16 mouse cellular contexts compared by ENCODE assay signal in the genomic region with DNA sequence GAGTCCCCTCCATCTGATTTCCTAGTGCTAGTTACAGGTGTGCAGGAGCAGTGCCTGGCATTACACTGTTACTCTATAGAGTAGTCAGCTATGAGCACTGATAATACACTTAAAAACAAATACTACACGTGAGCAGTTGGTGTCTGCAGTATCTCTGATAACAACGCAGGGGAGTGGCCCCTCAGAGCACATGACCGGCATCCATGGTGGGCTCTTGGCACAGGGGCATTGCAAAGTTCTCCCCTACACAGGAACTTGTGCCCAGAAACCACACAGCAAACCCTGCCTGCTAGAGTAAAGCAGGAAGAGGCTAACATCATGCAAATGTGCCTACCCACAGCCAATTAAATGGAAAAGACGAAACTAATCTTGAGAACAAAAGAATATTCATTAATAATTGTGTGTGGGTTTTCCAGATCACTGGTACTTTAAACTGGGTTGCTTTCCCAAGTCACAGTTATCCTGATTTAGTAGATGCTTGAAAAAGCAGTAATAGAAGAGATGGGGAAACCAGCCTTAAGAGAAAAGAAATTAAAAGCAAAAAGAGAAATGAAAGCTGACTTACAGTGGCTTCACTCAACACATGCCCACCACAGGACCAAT.
DNase-seq lines count a peak whose midpoint lies in the region; ATAC-seq and TF ChIP-seq lines count a peak whose summit lies in the region.
"Had no signal": no experiment of that assay in that cellular context is flagged by ENCODE, and none has a peak within 500 bp of the region (broad histone marks: within the 10 kb centered on the region; RNA-seq: fewer than 3 reads in every experiment).

No protein-coding gene starts in this region.

- TF ChIP-seq EP300 in liver, embryonic 14.5 days (IDR thresholded peaks at IDR 0.05; ENCODE audit: low read depth) = peak; percentile 64

- peaks cover 6% of the 10 kb centered on the region; the same call in 1 of the 2 replicates for H3K4me1 ChIP-seq in midbrain, embryonic 11.5 days (ENCODE audit: control insufficient read depth, insufficient read depth, low read length)
- H3K4me1 ChIP-seq in midbrain, embryonic 10.5 days = peaks cover 32% of the 10 kb centered on the region
- peaks cover 34 to 68% of the 10 kb centered on the region in 2 experiments for H3K4me1 ChIP-seq in liver, embryonic 14.5 days (replicated peaks; ENCODE audit: control insufficient read depth in 2 of 2, insufficient read depth in 2 of 2, low read length in 1 of 2)
- H3K4me1 ChIP-seq in midbrain, postnatal 0 days (ENCODE audit: insufficient read depth, low read length) = no peaks in the 10 kb centered on the region
- H3K4me1 ChIP-seq in heart, embryonic 10.5 days = peaks cover 91% of the 10 kb centered on the region
- H3K4me1 ChIP-seq: forebrain, embryonic 15.5 days had no signal

- H3K27me3 ChIP-seq in midbrain, embryonic 11.5 days (ENCODE audit: control insufficient read depth, insufficient read depth, low read length) = no peaks in the 10 kb centered on the region
- H3K27me3 ChIP-seq in midbrain, embryonic 10.5 days (ENCODE audit: low read depth, poor library complexity, severe bottlenecking) = peaks cover 22% of the 10 kb centered on the region
- H3K27me3 ChIP-seq in liver, embryonic 14.5 days (ENCODE audit: control insufficient read depth, insufficient read depth, low read length) = no peaks in the 10 kb centered on the region
- H3K27me3 ChIP-seq in splenic B cell, adult 2 months (ENCODE audit: control insufficient read depth, insufficient read depth, low read length, poor library complexity, severe bottlenecking) = no peaks in the 10 kb centered on the region
- no peaks in the 10 kb centered on the region for H3K27me3 ChIP-seq in midbrain, postnatal 0 days (ENCODE audit: insufficient read depth, low read length)
- no peaks in the 10 kb centered on the region for H3K27me3 ChIP-seq in heart, embryonic 10.5 days (ENCODE audit: insufficient read depth, poor library complexity, severe bottlenecking)
- H3K27me3 ChIP-seq: hindbrain, embryonic 13.5 days had no signal

- no peak for TF ChIP-seq CTCF in liver, embryonic 14.5 days (IDR thresholded peaks at IDR 0.05; ENCODE audit: low read depth)
- TF ChIP-seq CTCF in midbrain, postnatal 0 days (IDR thresholded peaks at IDR 0.05) = no peak

- no peak overlapping the region for H3K4me3 ChIP-seq in midbrain, embryonic 11.5 days (ENCODE audit: low read depth, low read length)
- no peak overlapping the region for H3K4me3 ChIP-seq in midbrain, embryonic 10.5 days
- H3K4me3 ChIP-seq in liver, embryonic 14.5 days (ENCODE audit: insufficient read depth in 1 of 2, low read depth in 2 of 2, low read length in 2 of 2) = no peak overlapping the region
- H3K4me3 ChIP-seq in midbrain, postnatal 0 days (ENCODE audit: low read depth, low read length) = no peak overlapping the region
- H3K4me3 ChIP-seq in heart, embryonic 10.5 days = no peak overlapping the region
- H3K4me3 ChIP-seq: forebrain, embryonic 15.5 days; hindbrain, embryonic 13.5 days; limb, embryonic 10.5 days had no signal

- H3K36me3 ChIP-seq in midbrain, embryonic 11.5 days (ENCODE audit: control insufficient read depth, insufficient read depth, low read length) = no peaks in the 10 kb centered on the region
- H3K36me3 ChIP-seq in midbrain, embryonic 10.5 days = no peaks in the 10 kb centered on the region
- no peaks in the 10 kb centered on the region for H3K36me3 ChIP-seq in liver, embryonic 14.5 days (replicated peaks; ENCODE audit: control insufficient read depth, insufficient read depth, low read depth)
- H3K36me3 ChIP-seq in splenic B cell, adult 2 months (ENCODE audit: control insufficient read depth, insufficient read depth, low read length, poor library complexity, severe bottlenecking) = no peaks in the 10 kb centered on the region
- no peaks in the 10 kb centered on the region for H3K36me3 ChIP-seq in midbrain, postnatal 0 days (ENCODE audit: insufficient read depth, low read length)
- no peaks in the 10 kb centered on the region for H3K36me3 ChIP-seq in heart, embryonic 10.5 days
- H3K36me3 ChIP-seq: forebrain, embryonic 15.5 days; hindbrain, embryonic 13.5 days had no signal

- no peak overlapping the region for H3K9ac ChIP-seq in midbrain, embryonic 11.5 days (ENCODE audit: low read length)
- no peak overlapping the region for H3K9ac ChIP-seq in liver, embryonic 14.5 days (replicated peaks)
- no peak overlapping the region for H3K9ac ChIP-seq in midbrain, postnatal 0 days (replicated peaks; ENCODE audit: low read length, poor library complexity, severe bottlenecking)
- H3K9ac ChIP-seq: forebrain, embryonic 15.5 days; hindbrain, embryonic 13.5 days had no signal

- 85% methylated on average over 4 of the region's 4 CpGs for WGBS in midbrain, embryonic 11.5 days
- WGBS in midbrain, embryonic 10.5 days = 93% methylated on average over 4 of the region's 4 CpGs
- WGBS in liver, embryonic 14.5 days (ENCODE audit: insufficient replicate concordance) = 20% methylated on average over 4 of the region's 4 CpGs
- WGBS in midbrain, postnatal 0 days = 87% methylated on average over 4 of the region's 4 CpGs
- 55% methylated on average over 4 of the region's 4 CpGs for WGBS in heart, embryonic 10.5 days

- H3K27ac ChIP-seq in midbrain, embryonic 11.5 days (ENCODE audit: low read depth, low read length) = no peak overlapping the region
- H3K27ac ChIP-seq in midbrain, embryonic 10.5 days (replicated peaks) = no peak overlapping the region
- no peak overlapping the region for H3K27ac ChIP-seq in liver, embryonic 14.5 days
- H3K27ac ChIP-seq in midbrain, postnatal 0 days (ENCODE audit: low read depth, low read length) = no peak overlapping the region
- H3K27ac ChIP-seq in heart, embryonic 10.5 days = no peak overlapping the region
- H3K27ac ChIP-seq: forebrain, embryonic 15.5 days; hindbrain, embryonic 13.5 days; kidney, postnatal 0 days; limb, embryonic 10.5 days had no signal

- no peak for ATAC-seq in midbrain, embryonic 11.5 days (ENCODE audit: low FRiP score)
- peak; percentile 61; the same call in 1 of the 2 replicates for ATAC-seq in liver, embryonic 14.5 days (ENCODE audit: insufficient read depth)
- ATAC-seq in midbrain, postnatal 0 days (ENCODE audit: low FRiP score) = no peak
- ATAC-seq: forebrain, embryonic 15.5 days had no signal

- H3K9me3 ChIP-seq in midbrain, embryonic 11.5 days (ENCODE audit: control insufficient read depth, low read length) = no peaks in the 10 kb centered on the region
- H3K9me3 ChIP-seq in midbrain, embryonic 10.5 days (replicated peaks) = no peaks in the 10 kb centered on the region
- no peaks in the 10 kb centered on the region for H3K9me3 ChIP-seq in liver, embryonic 14.5 days (ENCODE audit: control insufficient read depth, low read length)
- no peaks in the 10 kb centered on the region for H3K9me3 ChIP-seq in midbrain, postnatal 0 days (ENCODE audit: low read length)
- H3K9me3 ChIP-seq in heart, embryonic 10.5 days = no peaks in the 10 kb centered on the region
- H3K9me3 ChIP-seq: forebrain, embryonic 15.5 days; hindbrain, embryonic 13.5 days; limb, embryonic 10.5 days had no signal

- no peak overlapping the region for H3K4me2 ChIP-seq in midbrain, embryonic 11.5 days
- H3K4me2 ChIP-seq in liver, embryonic 14.5 days (ENCODE audit: low read depth) = peak overlapping the region; percentile 4
- H3K4me2 ChIP-seq in midbrain, postnatal 0 days (ENCODE audit: low read depth, low read length, poor library complexity, severe bottlenecking) = no peak overlapping the region
- H3K4me2 ChIP-seq: forebrain, embryonic 15.5 days; hindbrain, embryonic 13.5 days had no signal

- DNase-seq in midbrain, embryonic 11.5 days (ENCODE audit: low spot score, missing footprints) = peak; percentile 21
- no peak for DNase-seq in midbrain, embryonic 10.5 days (ENCODE audit: low spot score)
- DNase-seq in T-cell, adult 2 months (ENCODE audit: low spot score) = peak; percentile 54
- no peak for DNase-seq in liver, embryonic 14.5 days (ENCODE audit: low read depth in 3 of 3, low spot score in 3 of 3)
- peak; percentile 54 for DNase-seq in splenic B cell, adult 2 months (ENCODE audit: low read depth, low spot score)
- DNase-seq in layer of hippocampus, postnatal 36 days = no peak
- no peak for DNase-seq in midbrain, postnatal 0 days (ENCODE audit: low spot score)
- no peak for DNase-seq in heart, embryonic 10.5 days (ENCODE audit: low spot score)
- DNase-seq: cerebellum, postnatal 25 days; gastrocnemius, postnatal 25 days; midbrain, embryonic 14.5 days; right cerebral cortex, adult 18-20 months had no signal

Comparison
In these comparisons a context has a peak if more than half of its experiments do, and no peak if none do; other contexts are left out.
1. DNase-seq: peak in midbrain, embryonic 11.5 days (single experiment), T-cell, adult 2 months (single experiment) and splenic B cell, adult 2 months (single experiment); none in midbrain, embryonic 10.5 days (single experiment), liver, embryonic 14.5 days (0 of 3), layer of hippocampus, postnatal 36 days (0 of 2), midbrain, postnatal 0 days (single experiment) and heart, embryonic 10.5 days (single experiment).